Mouse (Mus musculus) heart, postnatal 0 days (tissue): ENCODE measurements around the gene Pmm1.

ENCODE experiments used
- CTCF ChIP-seq: IDR thresholded peaks from 2 replicates; pipeline ENCODE4 v1.5.1; 2016; ENCODE audit warnings: antibody characterized with exemption, control low read depth, low read depth
- EP300 ChIP-seq: IDR thresholded peaks from 2 replicates; pipeline ENCODE4 v1.6.1; 2016; ENCODE audit warnings: antibody characterized with exemption, low read depth

DNA sequence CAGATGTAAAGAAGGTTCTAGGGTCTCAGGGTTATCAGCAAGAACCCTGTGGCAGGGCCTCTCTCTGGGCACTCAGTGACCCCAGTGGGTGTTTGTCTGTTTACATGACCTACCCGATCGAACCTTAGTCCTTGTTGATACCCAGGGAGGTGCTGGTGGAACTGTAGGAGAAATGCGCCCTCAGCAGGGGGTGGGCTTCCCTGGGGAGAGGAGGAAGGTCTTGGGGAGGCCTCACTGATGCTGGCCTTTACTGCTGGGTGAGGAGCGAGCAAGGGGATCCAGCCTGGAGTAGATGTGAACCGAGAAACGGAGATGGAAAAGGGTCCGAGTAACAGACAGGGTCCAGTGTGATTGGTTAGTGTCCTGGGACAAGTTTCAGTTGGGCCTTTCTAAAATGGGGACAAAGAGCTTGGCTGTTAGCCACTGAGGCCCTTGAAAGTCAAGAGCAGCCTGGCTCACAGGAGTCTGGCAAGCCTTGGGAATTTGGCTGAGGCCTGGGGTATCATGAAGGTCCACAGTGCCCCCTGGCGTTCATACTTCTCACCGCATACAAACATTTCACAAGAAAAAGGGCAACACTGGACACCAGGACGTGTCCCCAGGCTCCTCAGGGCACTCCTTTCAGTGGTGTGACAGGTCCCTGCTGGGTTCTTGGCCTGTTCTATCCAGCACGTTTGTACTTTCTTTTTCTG is 28.8 kb upstream of the Pmm1 start:
- peak; percentile 80 for TF ChIP-seq CTCF
- TF ChIP-seq EP300, result no peak
